8 mouse cellular contexts compared by ENCODE assay signal in the genomic region with DNA sequence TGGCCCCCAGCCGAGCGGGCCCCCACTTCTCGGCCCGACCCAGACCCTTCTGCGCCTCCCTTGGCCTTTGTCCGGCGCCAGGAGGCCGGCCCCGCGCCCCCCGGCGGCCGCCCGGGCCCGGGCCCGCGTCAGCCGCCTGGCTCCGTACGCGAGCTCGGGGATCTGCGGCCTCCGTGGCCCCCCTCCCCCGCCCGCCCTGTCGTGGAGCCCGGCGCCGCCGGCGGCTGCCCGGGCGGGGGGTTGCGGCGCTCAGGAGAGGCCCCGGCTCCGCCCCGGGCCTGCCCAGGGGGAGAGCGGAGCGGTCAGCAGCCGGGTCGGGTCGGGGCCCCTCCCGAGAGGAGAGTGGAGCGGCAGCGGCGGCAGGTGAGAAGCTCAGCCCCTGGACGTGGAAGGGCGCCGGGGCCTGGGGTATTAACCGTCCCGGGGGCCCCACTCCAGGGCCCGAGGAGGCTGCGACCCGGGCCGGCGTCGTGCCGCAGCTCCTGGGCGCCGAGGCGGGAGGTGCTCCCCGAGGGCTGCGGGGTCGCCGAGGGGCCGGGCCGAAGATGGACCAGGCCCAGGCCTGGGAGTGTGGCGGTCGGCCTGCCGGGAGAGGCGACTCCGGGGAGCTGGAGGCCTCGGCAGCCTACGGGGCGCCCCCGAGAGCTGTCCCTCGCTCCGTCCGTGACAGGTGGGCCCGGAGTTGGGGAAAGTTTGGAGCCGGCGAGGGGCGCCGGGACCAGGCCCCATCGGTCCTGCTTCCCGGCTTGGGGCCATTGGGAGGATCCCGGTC. TPM values are rescaled to one million over a fixed set of nuclear protein-coding genes. Genes with fewer than 3 reads are reported as not detected.
DNase-seq lines count a peak whose midpoint lies in the region; ATAC-seq lines count a peak whose summit lies in the region.

No protein-coding gene starts in this region.

- H3K4me3 ChIP-seq in forebrain, embryonic 14.5 days (ENCODE audit: low read depth, low read length), result peak overlapping the region; percentile 94

- H3K9me3 ChIP-seq in forebrain, embryonic 14.5 days (replicated peaks; ENCODE audit: control insufficient read depth, low read length), result no peaks in the 10 kb centered on the region

- peaks cover 20% of the 10 kb centered on the region for H3K36me3 ChIP-seq in forebrain, embryonic 14.5 days (ENCODE audit: control insufficient read depth, insufficient read depth, low read length)

- peak overlapping the region; percentile 56 for H3K4me2 ChIP-seq in forebrain, embryonic 14.5 days (ENCODE audit: low read length)

- peak overlapping the region; percentile 99 for H3K9ac ChIP-seq in forebrain, embryonic 14.5 days (ENCODE audit: low read length)

- H3K27ac ChIP-seq in forebrain, embryonic 14.5 days (ENCODE audit: low read depth, low read length), result peak overlapping the region; percentile 87

- peak; percentile 75 for ATAC-seq in forebrain, embryonic 14.5 days

- no peaks in the 10 kb centered on the region for H3K27me3 ChIP-seq in forebrain, embryonic 14.5 days (replicated peaks; ENCODE audit: control insufficient read depth, insufficient read depth, low read length)

- WGBS in forebrain, embryonic 14.5 days, result 6% methylated on average over 74 of the region's 89 CpGs

- H3K4me1 ChIP-seq in forebrain, embryonic 14.5 days (ENCODE audit: control insufficient read depth, insufficient read depth, low read length), result peaks cover 12% of the 10 kb centered on the region

- DNase-seq in CD8-positive naive resting alpha-beta T cell, adult 2 months (ENCODE audit: low read depth in 2 of 2, low spot score in 2 of 2), result peak; percentile 41 to 44
- peak; percentile 41 for DNase-seq in c-Kit-negative CD71-positive TER-119-positive erythroid progenitor cells, embryonic 14.5 days (ENCODE audit: low read depth, low spot score)
- peak; percentile 33 for DNase-seq in forebrain, embryonic 14.5 days (ENCODE audit: low spot score)
- DNase-seq in heart, postnatal 25 days (ENCODE audit: low spot score), result peak; percentile 19
- peak; percentile 10 to 31 for DNase-seq in layer of hippocampus, adult 8-10 months (ENCODE audit: low spot score in 2 of 2)
- peak; percentile 58 for DNase-seq in lung, postnatal 10 days
- DNase-seq in retina, adult 2 months (ENCODE audit: low read depth, low spot score), result peak; percentile 11
- peak; percentile 67 for DNase-seq in thymus, postnatal 25 days

- intact Hi-C loops in heart, postnatal 25 days (cut with DNase I), result no loop called here

RNA-seq across cellular contexts. Expression of a gene that starts 3.3 kb away (rescaled TPM):
- 22.1 and 23.4 TPM in 2 replicates for polyA plus RNA-seq in forebrain, embryonic 14.5 days (2014; fragmentation: Nextera tagmentation; extraction: Ambion mirVana)
- 10 to 100 TPM; 38.7 to 44.2 TPM for total RNA-seq in heart, postnatal 25 days (2021)
- total RNA-seq in layer of hippocampus, adult 8-10 months (2022), result 10 to 100 TPM; 48.1 to 53.5 (median 53.0) TPM

RNA-seq across cellular contexts. Expression of a gene that starts 35.2 kb away (rescaled TPM):
- polyA plus RNA-seq in forebrain, embryonic 14.5 days (2014; fragmentation: Nextera tagmentation; extraction: Ambion mirVana), result not detected in 2 replicates
- total RNA-seq in heart, postnatal 25 days (2021), result not detected
- total RNA-seq in layer of hippocampus, adult 8-10 months (2022), result not detected

RNA-seq across cellular contexts. Expression of a gene that starts 55.6 kb away (rescaled TPM):
- 24.2 and 24.5 TPM in 2 replicates for polyA plus RNA-seq in forebrain, embryonic 14.5 days (2014; fragmentation: Nextera tagmentation; extraction: Ambion mirVana)
- 10 to 100 TPM in 1 of 2 experiments, 1 to 10 TPM in 1; 9.7 to 10.3 TPM for total RNA-seq in heart, postnatal 25 days (2021)
- total RNA-seq in layer of hippocampus, adult 8-10 months (2022), result 10 to 100 TPM; 15.5 to 19.5 (median 17.7) TPM

Comparison
In these comparisons a context has a peak if more than half of its experiments do, and no peak if none do; other contexts are left out.
1. Peak in every context shown above with its lines: DNase-seq, ATAC-seq, H3K4me3 ChIP-seq and H3K27ac ChIP-seq.
2. DNase-seq: peak in every context shown above with its lines; median percentile 67 in thymus, postnatal 25 days; 58 in lung, postnatal 10 days; 42 in CD8-positive naive resting alpha-beta T cell, adult 2 months; 41 in c-Kit-negative CD71-positive TER-119-positive erythroid progenitor cells, embryonic 14.5 days; 33 in forebrain, embryonic 14.5 days; 20 in layer of hippocampus, adult 8-10 months; 19 in heart, postnatal 25 days; 11 in retina, adult 2 months.